Mouse (Mus musculus) heart, embryonic 16.5 days (tissue): Measurements from ENCODE around the gene Phlda1. TPM values are rescaled to one million over a fixed set of nuclear protein-coding genes. Genes with fewer than 3 reads are reported as not detected.
A peak's percentile ranks its signal among the peaks of the same experiment; 100 is the strongest.

Experiments used
- ATAC-seq: fragments of 200-750 bp; cut with Nextera tagmentation; replicated peaks from 2 replicates; pipeline ENCODE4 v1.8.0; 2017; ENCODE audit warnings: moderate number of reproducible peaks; ENCODE audit not compliant: insufficient read depth, low FRiP score; ENCODE audit errors: extremely low read depth
- H3K27ac ChIP-seq: fragments of 300-500 bp; sonication (generic); 2 replicates; pipeline ENCODE4 v1.5.1; 2014; ENCODE audit warnings: mild to moderate bottlenecking, low read length, control low read depth, moderate library complexity
- H3K27me3 ChIP-seq: fragments of 300-500 bp; sonication (generic); 2 replicates; pipeline ENCODE4 v1.6.1; 2014; ENCODE audit warnings: low read length, mixed read lengths; ENCODE audit not compliant: control insufficient read depth, insufficient read depth
- H3K36me3 ChIP-seq: fragments of 300-500 bp; sonication (generic); 2 replicates; pipeline ENCODE4 v1.6.1; 2014; ENCODE audit not compliant: control insufficient read depth, insufficient read depth
- H3K4me1 ChIP-seq: fragments of 300-500 bp; sonication (generic); 2 replicates; pipeline ENCODE4 v1.6.1; 2014; ENCODE audit warnings: low read length, mixed read lengths; ENCODE audit not compliant: control insufficient read depth, insufficient read depth
- H3K4me2 ChIP-seq: fragments of 300-500 bp; sonication (generic); 2 replicates; pipeline ENCODE4 v1.6.1; 2014; ENCODE audit warnings: low read depth, mild to moderate bottlenecking, control low read depth, low read length
- H3K4me3 ChIP-seq: fragments of 300-500 bp; sonication (generic); 2 replicates; pipeline ENCODE4 v1.5.1; 2014; ENCODE audit warnings: mild to moderate bottlenecking, control low read depth, low read length
- H3K9ac ChIP-seq: fragments of 300-500 bp; sonication (generic); 2 replicates; pipeline ENCODE4 v1.6.1; 2014; ENCODE audit warnings: low read length, control low read depth
- H3K9me3 ChIP-seq: fragments of 300-500 bp; sonication (generic); replicated peaks from 2 replicates; pipeline ENCODE4 v1.6.1; 2016; ENCODE audit warnings: low read length; ENCODE audit not compliant: control insufficient read depth
- WGBS: fragments of 180-500 bp; shearing (Covaris S2); extraction: QIAGEN DNeasy Blood & Tissue Kit; methylation state at CpG from one replicate; pipeline ENCODE4 v1.1.7; 2014; 5-methylcytosine and 5-hydroxymethylcytosine counted together
- polyA plus RNA-seq: library from polyadenylated mRNA; unstranded; fragments of >200 nt; fragmentation: Nextera tagmentation; extraction: Ambion mirVana; gene quantifications from 2 replicates; pipeline ENCODE4 v1.2.1, GENCODE M21; 2015

Phlda1 gene
- polyA plus RNA-seq, 1 experiment from 2014 or later: 27.4 TPM

- no peaks in the 10 kb centered on the region for H3K9me3 ChIP-seq
- no peak overlapping the region for H3K4me3 ChIP-seq
- H3K4me1 ChIP-seq: peaks cover 15% of the 10 kb centered on the region
- 82% methylated on average over 7 of the region's 7 CpGs for WGBS
- no peak overlapping the region for H3K27ac ChIP-seq
- no peaks in the 10 kb centered on the region for H3K27me3 ChIP-seq
- ATAC-seq: no peak
- H3K4me2 ChIP-seq: no peak overlapping the region
- no peak overlapping the region for H3K9ac ChIP-seq
- no peaks in the 10 kb centered on the region for H3K36me3 ChIP-seq
Measured at GRCm38 (mm10) chr10:111530398-111530797, 24.3 kb downstream of the Phlda1 start.

GRCm38 (mm10) chr10:111534691-111535090, 28.6 kb downstream of the Phlda1 start:
- H3K9ac ChIP-seq: no peak overlapping the region
- H3K4me1 ChIP-seq: peaks cover 7% of the 10 kb centered on the region
- no peak overlapping the region for H3K4me2 ChIP-seq
- no peaks in the 10 kb centered on the region for H3K9me3 ChIP-seq
- no peaks in the 10 kb centered on the region for H3K27me3 ChIP-seq
- H3K4me3 ChIP-seq: no peak overlapping the region
- H3K27ac ChIP-seq: no peak overlapping the region
- 72% methylated on average over 8 of the region's 8 CpGs for WGBS
- ATAC-seq: no peak
- no peaks in the 10 kb centered on the region for H3K36me3 ChIP-seq

- H3K9ac ChIP-seq: peak overlapping the region; percentile 57
- H3K27ac ChIP-seq: no peak overlapping the region
- H3K4me2 ChIP-seq: peak overlapping the region; percentile 65
- no peaks in the 10 kb centered on the region for H3K36me3 ChIP-seq
- H3K4me3 ChIP-seq: peak overlapping the region; percentile 30; the same call in 1 of the 2 replicates
- peaks cover 7% of the 10 kb centered on the region for H3K4me1 ChIP-seq
- 59% methylated on average over 19 of the region's 19 CpGs for WGBS
- H3K27me3 ChIP-seq: no peaks in the 10 kb centered on the region
- no peak for ATAC-seq
- H3K9me3 ChIP-seq: 0 out of 2 replicates have a peak, but pooled peaks cover 4% of the 10 kb centered on the region
Measured at GRCm38 (mm10) chr10:111537410-111537809, 31.3 kb downstream of the Phlda1 start.

- H3K9ac ChIP-seq: no peak overlapping the region
- H3K4me3 ChIP-seq: no peak overlapping the region
- peak; percentile 49; the same call in 1 of the 2 replicates for ATAC-seq
- H3K27me3 ChIP-seq: no peaks in the 10 kb centered on the region
- H3K36me3 ChIP-seq: no peaks in the 10 kb centered on the region
- peak overlapping the region; percentile 22 for H3K4me2 ChIP-seq
- 0 out of 2 replicates have a peak, but pooled peaks cover 4% of the 10 kb centered on the region for H3K9me3 ChIP-seq
- 38% methylated on average over 9 of the region's 9 CpGs for WGBS
- H3K4me1 ChIP-seq: peaks cover 17% of the 10 kb centered on the region
- H3K27ac ChIP-seq: peak overlapping the region; percentile 17
Measured at GRCm38 (mm10) chr10:111539724-111540324, 33.7 kb downstream of the Phlda1 start.

- no peaks in the 10 kb centered on the region for H3K27me3 ChIP-seq
- H3K9ac ChIP-seq: no peak overlapping the region
- peaks cover 17% of the 10 kb centered on the region for H3K4me1 ChIP-seq
- no peak overlapping the region for H3K4me3 ChIP-seq
- H3K36me3 ChIP-seq: no peaks in the 10 kb centered on the region
- WGBS: 93% methylated on average over 9 of the region's 9 CpGs
- no peak for ATAC-seq
- H3K9me3 ChIP-seq: 0 out of 2 replicates have a peak, but pooled peaks cover 4% of the 10 kb centered on the region
- no peak overlapping the region for H3K4me2 ChIP-seq
- H3K27ac ChIP-seq: no peak overlapping the region
Measured at GRCm38 (mm10) chr10:111540678-111541077, 34.6 kb downstream of the Phlda1 start.

- Histone ChIP-seq H3K27me3 (no peaks in the 10 kb centered on the region), H3K9ac (no peak overlapping the region), H3K27ac (no peak overlapping the region), H3K4me1 (peaks cover 22% of the 10 kb centered on the region), H3K36me3 (no peaks in the 10 kb centered on the region), H3K4me3 (no peak overlapping the region), H3K4me2 (no peak overlapping the region), H3K9me3 (0 out of 2 replicates have a peak, but pooled peaks cover 4% of the 10 kb centered on the region)
- ATAC-seq: no peak
- 80% methylated on average over 7 of the region's 7 CpGs for WGBS
Measured at GRCm38 (mm10) chr10:111543106-111543505, 37.0 kb downstream of the Phlda1 start.

- Histone ChIP-seq H3K27ac (no peak overlapping the region; the same call in 1 of the 2 replicates), H3K4me1 (peaks cover 22% of the 10 kb centered on the region), H3K9me3 (0 out of 2 replicates have a peak, but pooled peaks cover 4% of the 10 kb centered on the region), H3K36me3 (no peaks in the 10 kb centered on the region), H3K4me2 (no peak overlapping the region), H3K4me3 (no peak overlapping the region), H3K27me3 (no peaks in the 10 kb centered on the region), H3K9ac (no peak overlapping the region)
- peak; percentile 31 for ATAC-seq
- 20% methylated on average over 7 of the region's 7 CpGs for WGBS
Measured at GRCm38 (mm10) chr10:111543781-111544260, 37.7 kb downstream of the Phlda1 start.

GRCm38 (mm10) chr10:111544311-111544710, 38.2 kb downstream of the Phlda1 start:
- WGBS: 79% methylated on average over 4 of the region's 4 CpGs
- Histone ChIP-seq H3K4me1 (peaks cover 20% of the 10 kb centered on the region), H3K27ac (no peak overlapping the region), H3K27me3 (no peaks in the 10 kb centered on the region), H3K4me3 (no peak overlapping the region), H3K9me3 (0 out of 2 replicates have a peak, but pooled peaks cover 4% of the 10 kb centered on the region), H3K4me2 (no peak overlapping the region), H3K36me3 (no peaks in the 10 kb centered on the region), H3K9ac (no peak overlapping the region)
- ATAC-seq: no peak

GRCm38 (mm10) chr10:111545648-111546047, 39.6 kb downstream of the Phlda1 start:
- Histone ChIP-seq H3K36me3 (no peaks in the 10 kb centered on the region), H3K4me1 (peaks cover 15% of the 10 kb centered on the region), H3K27me3 (no peaks in the 10 kb centered on the region), H3K9me3 (0 out of 2 replicates have a peak, but pooled peaks cover 4% of the 10 kb centered on the region), H3K4me2 (no peak overlapping the region), H3K27ac (no peak overlapping the region), H3K9ac (no peak overlapping the region), H3K4me3 (no peak overlapping the region)
- 78% methylated on average over 4 of the region's 4 CpGs for WGBS
- no peak for ATAC-seq
